Mouse (Mus musculus): ENCODE data around the gene Ucp1.
A peak's percentile ranks its signal among the peaks of the same experiment; 100 is the strongest.

The Ucp1 gene

DNA sequence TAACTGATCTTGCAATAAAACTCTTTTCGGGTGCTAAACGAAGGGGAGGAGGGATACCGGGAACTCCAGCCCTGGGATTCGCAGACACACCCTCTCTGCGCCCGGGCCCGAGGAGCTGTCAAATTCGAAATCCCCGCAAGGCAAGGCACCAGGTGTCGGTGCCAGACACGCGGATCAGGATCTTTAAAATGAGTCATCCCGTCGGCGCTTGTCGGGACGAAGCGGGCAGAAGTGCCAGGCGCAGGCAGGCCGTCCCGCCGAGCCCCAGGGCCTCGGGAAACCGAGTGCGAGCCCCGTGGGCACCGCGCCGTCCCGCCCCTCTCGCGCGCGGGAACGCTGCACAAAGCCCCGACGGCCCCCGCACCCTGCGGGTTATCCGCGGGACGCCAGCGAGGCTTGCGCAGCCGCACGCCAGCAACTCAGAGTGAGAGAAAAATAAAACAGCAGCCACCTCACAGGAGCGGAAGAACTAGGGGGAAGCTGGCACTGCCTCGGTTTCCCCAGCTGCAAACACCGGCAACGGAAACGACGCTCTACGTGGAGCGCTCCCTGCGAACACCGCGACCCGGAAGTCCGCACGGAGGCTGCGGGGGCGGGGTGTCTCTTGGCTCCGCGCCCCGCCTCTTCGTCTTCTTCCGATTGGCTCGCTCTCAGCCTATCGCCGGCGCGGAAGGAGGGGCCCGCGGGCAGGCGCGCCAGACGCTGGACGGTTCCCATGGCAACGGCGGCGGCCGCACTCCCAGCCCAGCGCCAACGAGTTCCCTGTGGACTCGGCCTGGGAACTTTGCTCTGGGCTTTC, 41.9 kb downstream of the Ucp1 start, which contains the start of gene Elmod2:
Gene Elmod2 (minus strand): TSS at position 588 of the 799 bp plus-strand sequence.
- DNase-seq (ENCODE audit: low spot score), result peak; percentile 95

DNA sequence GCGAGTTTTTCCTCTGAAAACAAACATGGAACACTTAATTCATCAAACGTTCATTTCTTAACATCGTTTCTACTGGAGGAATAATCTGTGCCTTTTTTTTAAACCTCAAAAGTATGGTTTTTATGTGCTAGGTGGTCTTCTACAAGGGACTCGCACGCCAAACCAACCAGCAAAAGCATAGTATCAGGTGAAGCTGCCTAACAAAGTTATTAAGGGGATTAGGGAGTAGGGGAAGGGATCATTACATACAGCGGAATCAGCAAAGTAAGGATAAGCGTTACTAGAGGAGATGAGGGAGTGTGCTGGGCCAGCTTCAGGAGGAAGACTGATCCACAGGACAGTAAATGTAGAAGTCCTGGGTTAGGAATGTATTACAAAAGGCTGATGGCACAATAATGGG, 42.7 kb downstream of the Ucp1 start:
- no peak for DNase-seq (ENCODE audit: low spot score)

DNA sequence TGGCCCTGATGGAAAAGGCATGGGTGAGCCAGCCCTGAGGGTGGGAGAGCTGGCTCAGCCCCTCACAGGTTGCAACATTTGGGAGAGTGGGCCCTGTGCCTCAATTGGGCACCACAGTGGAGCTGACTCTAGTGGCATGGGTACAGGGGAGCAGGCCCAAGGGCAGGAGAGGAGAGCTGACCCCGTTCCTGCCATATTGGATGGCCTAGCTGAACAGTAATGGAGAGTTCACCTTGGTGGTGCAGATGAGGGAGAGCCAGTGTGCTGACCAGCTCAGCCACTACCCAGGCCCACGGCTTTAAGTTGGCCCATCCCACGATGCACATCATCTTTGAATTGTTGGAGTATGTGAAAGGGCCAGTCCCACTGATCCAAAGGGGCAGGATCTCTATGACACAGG, 51.9 kb downstream of the Ucp1 start:
- no peak for DNase-seq (ENCODE audit: low spot score)

DNA sequence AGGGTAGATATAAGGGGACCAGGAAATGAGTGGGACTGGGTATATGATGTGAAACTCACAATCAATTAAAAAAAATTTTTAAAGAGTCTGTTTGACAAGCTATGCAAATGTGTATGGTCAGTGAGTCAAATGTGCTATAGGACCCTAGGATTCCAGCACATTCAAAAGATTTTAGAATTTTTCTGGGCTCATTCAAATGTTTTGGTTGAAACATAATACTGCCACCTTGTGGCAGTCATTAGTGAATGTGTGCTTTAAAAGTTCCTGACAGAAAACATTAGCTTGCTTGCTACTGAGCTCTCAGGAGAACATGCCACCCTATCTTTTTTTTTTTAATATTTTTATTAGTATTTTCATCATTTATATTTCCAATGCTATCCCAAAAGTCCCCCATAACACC, 52.5 kb downstream of the Ucp1 start:
- DNase-seq (ENCODE audit: low spot score), result no peak
